In the genomic region with DNA sequence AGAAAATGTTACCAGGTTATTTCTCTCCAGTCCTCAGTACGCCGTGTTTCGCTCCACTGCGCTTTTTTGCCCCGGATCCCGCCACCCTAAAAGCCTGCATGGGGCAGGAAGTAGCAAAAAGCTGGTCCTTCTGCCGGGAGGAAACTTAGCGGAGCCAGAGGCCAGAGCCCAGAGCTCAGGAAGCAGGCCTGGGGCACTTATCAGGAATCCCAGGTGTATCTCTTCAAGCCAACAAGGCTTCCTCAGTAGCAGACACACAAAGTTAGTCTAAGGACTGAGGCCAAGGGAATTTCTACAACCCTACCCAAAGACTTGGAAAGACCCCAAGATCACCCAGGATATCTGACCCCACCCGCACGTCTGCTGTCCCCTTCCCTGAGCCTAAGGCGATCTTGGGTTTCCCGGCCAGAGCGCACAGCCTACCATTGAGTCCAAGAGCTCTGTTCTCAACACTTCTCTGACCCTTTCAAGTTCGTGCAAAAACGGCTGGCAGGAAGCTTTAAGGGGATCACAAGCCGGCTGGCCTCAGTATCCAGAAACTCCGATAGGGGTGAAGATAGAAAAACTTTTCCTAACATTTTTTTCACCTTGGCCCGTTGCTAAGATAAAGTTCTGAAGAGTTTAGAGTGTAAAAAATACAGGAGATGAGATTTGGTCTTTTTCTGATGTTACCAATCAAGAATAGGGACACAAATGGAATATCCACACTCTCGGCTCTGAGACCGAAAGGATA, we compare ENCODE assay signal across 7 mouse cellular contexts. TPM values are rescaled to one million over a fixed set of nuclear protein-coding genes. Genes with fewer than 3 reads are reported as not detected.
DNase-seq lines count a peak whose midpoint lies in the region; ATAC-seq and TF ChIP-seq lines count a peak whose summit lies in the region.

No protein-coding gene starts in this region.

- no peak for TF ChIP-seq CTCF in liver, embryonic 14.5 days (IDR thresholded peaks at IDR 0.05; ENCODE audit: low read depth)
- TF ChIP-seq CTCF in layer of hippocampus, adult 2 months (conservative IDR thresholded peaks at IDR 0.05) = no peak

- H3K27ac ChIP-seq in heart, embryonic 16.5 days (ENCODE audit: low read length) = no peak overlapping the region
- no peak overlapping the region for H3K27ac ChIP-seq in liver, embryonic 14.5 days
- no peak overlapping the region for H3K27ac ChIP-seq in layer of hippocampus, adult 2 months

- no peak for ATAC-seq in heart, embryonic 16.5 days (replicated peaks; ENCODE audit: extremely low read depth, insufficient read depth, low FRiP score)
- ATAC-seq in liver, embryonic 14.5 days (ENCODE audit: insufficient read depth) = no peak

- H3K36me3 ChIP-seq in heart, embryonic 16.5 days (ENCODE audit: control insufficient read depth, insufficient read depth) = no peaks in the 10 kb centered on the region
- H3K36me3 ChIP-seq in liver, embryonic 14.5 days (replicated peaks; ENCODE audit: control insufficient read depth, insufficient read depth, low read depth) = no peaks in the 10 kb centered on the region

- no peaks in the 10 kb centered on the region for H3K9me3 ChIP-seq in heart, embryonic 16.5 days (replicated peaks; ENCODE audit: control insufficient read depth, low read length)
- H3K9me3 ChIP-seq in liver, embryonic 14.5 days (ENCODE audit: control insufficient read depth, low read length) = no peaks in the 10 kb centered on the region

- H3K27me3 ChIP-seq in heart, embryonic 16.5 days (ENCODE audit: control insufficient read depth, insufficient read depth, low read length) = peaks cover 68% of the 10 kb centered on the region
- peaks cover 62% of the 10 kb centered on the region for H3K27me3 ChIP-seq in liver, embryonic 14.5 days (ENCODE audit: control insufficient read depth, insufficient read depth, low read length)

- peaks cover 25% of the 10 kb centered on the region for H3K4me1 ChIP-seq in heart, embryonic 16.5 days (ENCODE audit: control insufficient read depth, insufficient read depth, low read length)
- peaks cover 0 to 2% of the 10 kb centered on the region in 2 experiments; a peak in 1 of 4 replicates for H3K4me1 ChIP-seq in liver, embryonic 14.5 days (replicated peaks; ENCODE audit: control insufficient read depth in 2 of 2, insufficient read depth in 2 of 2, low read length in 1 of 2)

- H3K4me2 ChIP-seq in heart, embryonic 16.5 days (ENCODE audit: low read depth, low read length) = peak overlapping the region; percentile 90
- peak overlapping the region; percentile 45 for H3K4me2 ChIP-seq in liver, embryonic 14.5 days (ENCODE audit: low read depth)

- TF ChIP-seq EP300 in liver, embryonic 14.5 days (IDR thresholded peaks at IDR 0.05; ENCODE audit: low read depth) = no peak

- peak overlapping the region; percentile 60 for H3K4me3 ChIP-seq in heart, embryonic 16.5 days (ENCODE audit: low read length)
- H3K4me3 ChIP-seq in liver, embryonic 14.5 days (ENCODE audit: insufficient read depth in 1 of 2, low read depth in 2 of 2, low read length in 2 of 2) = peak overlapping the region; percentile 37 to 50
- no peak overlapping the region for H3K4me3 ChIP-seq in layer of hippocampus, adult 2 months

- 4% methylated on average over 20 of the region's 20 CpGs for WGBS in heart, embryonic 16.5 days
- WGBS in liver, embryonic 14.5 days (ENCODE audit: insufficient replicate concordance) = 2% methylated on average over 20 of the region's 20 CpGs

- peak; percentile 37 for DNase-seq in retina, postnatal 1 day
- DNase-seq in retina, embryonic 14.5 days (ENCODE audit: low spot score) = no peak
- no peak for DNase-seq in liver, embryonic 14.5 days (ENCODE audit: low read depth in 3 of 3, low spot score in 3 of 3)
- DNase-seq in spleen, postnatal 14 days (ENCODE audit: low spot score in 2 of 2) = no peak
- no peak for DNase-seq in layer of hippocampus, adult 2 months (ENCODE audit: low spot score in 2 of 2)
- DNase-seq in adrenal gland, postnatal 14 days = no peak

- H3K9ac ChIP-seq in heart, embryonic 16.5 days (ENCODE audit: low read length) = no peak overlapping the region
- H3K9ac ChIP-seq in liver, embryonic 14.5 days (replicated peaks) = no peak overlapping the region

RNA-seq across cellular contexts. Expression of a gene that starts 12.7 kb away (rescaled TPM):
- polyA plus RNA-seq in heart, embryonic 16.5 days (2015; fragmentation: Nextera tagmentation; extraction: Ambion mirVana) = 0.50 and 0.65 TPM in 2 replicates
- 2.5 and 2.8 TPM in 2 replicates for polyA plus RNA-seq in liver, embryonic 14.5 days (2012; rRNA removed)
- polyA plus RNA-seq in liver, embryonic 14.5 days (2014; fragmentation: Nextera tagmentation; extraction: Ambion mirVana) = 1.4 and 1.5 TPM in 2 replicates
- not detected for total RNA-seq in layer of hippocampus, adult 2 months (2021)
- 4.0 and 8.3 TPM in 2 replicates for total RNA-seq in adrenal gland, postnatal 14 days (2021)
